Mouse (Mus musculus): ENCODE measurements at regions not wholly inside any gene's neighbourhood (a gene's known extent, or its start where the extent isn't known, plus 50 kb on each side); places are given as distances from the start of the nearest gene placed in this dataset.

DNA sequence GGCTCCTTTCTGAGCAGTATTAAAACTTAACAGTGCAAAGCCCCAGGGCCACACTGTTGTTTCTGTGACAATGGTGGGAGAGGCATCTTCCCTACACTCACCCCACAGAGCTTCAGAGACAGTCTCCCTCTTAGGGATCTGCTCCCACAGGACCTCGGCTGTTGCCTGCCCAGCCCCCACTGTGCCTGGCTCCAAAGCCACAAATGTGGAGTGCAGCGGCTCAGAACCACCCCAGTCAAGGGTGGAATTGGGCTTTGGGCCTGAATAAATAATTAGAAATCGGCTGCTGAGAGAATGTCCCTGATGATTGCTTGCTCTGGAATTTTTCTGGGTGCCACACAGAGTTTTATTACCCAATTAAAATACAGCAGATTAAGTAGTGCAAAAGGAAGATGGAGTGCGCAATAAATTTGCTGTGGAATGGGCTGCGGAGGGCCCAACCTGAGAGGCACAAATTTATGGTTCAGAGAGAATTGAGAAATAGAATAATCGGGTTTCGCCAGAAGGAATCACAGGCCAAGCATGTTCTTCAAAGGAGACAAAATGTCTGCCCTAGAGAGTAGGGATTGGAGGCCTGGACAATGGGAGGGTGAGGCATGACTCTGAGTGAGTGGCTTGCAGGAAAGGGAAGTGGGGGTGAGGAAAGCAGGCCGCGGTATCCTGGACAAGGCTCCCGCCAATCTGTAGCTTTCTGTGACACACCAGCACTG, 56.4 kb downstream of the Cd24a start:
- no peak for DNase-seq (ENCODE audit: low spot score)
- no peak overlapping the region for H3K9ac ChIP-seq (ENCODE audit: low read length)
- 72% methylated on average over 10 of the region's 10 CpGs for WGBS
- H3K27me3 ChIP-seq (ENCODE audit: control insufficient read depth, insufficient read depth, low read length), result no peaks in the 10 kb centered on the region
- H3K4me3 ChIP-seq (ENCODE audit: low read depth, low read length), result no peak overlapping the region
- no peak overlapping the region for H3K4me2 ChIP-seq (ENCODE audit: low read depth)
- ATAC-seq (ENCODE audit: insufficient read depth, low FRiP score, low TSS enrichment), result peak; percentile 60; the same call in 1 of the 2 replicates
- H3K4me1 ChIP-seq (ENCODE audit: control insufficient read depth, insufficient read depth, low read length), result no peaks in the 10 kb centered on the region
- no peak overlapping the region for H3K27ac ChIP-seq (ENCODE audit: low read depth, low read length)
- H3K9me3 ChIP-seq (ENCODE audit: control insufficient read depth, low read length), result no peaks in the 10 kb centered on the region
- H3K36me3 ChIP-seq (ENCODE audit: control insufficient read depth, insufficient read depth, low read length), result no peaks in the 10 kb centered on the region

DNA sequence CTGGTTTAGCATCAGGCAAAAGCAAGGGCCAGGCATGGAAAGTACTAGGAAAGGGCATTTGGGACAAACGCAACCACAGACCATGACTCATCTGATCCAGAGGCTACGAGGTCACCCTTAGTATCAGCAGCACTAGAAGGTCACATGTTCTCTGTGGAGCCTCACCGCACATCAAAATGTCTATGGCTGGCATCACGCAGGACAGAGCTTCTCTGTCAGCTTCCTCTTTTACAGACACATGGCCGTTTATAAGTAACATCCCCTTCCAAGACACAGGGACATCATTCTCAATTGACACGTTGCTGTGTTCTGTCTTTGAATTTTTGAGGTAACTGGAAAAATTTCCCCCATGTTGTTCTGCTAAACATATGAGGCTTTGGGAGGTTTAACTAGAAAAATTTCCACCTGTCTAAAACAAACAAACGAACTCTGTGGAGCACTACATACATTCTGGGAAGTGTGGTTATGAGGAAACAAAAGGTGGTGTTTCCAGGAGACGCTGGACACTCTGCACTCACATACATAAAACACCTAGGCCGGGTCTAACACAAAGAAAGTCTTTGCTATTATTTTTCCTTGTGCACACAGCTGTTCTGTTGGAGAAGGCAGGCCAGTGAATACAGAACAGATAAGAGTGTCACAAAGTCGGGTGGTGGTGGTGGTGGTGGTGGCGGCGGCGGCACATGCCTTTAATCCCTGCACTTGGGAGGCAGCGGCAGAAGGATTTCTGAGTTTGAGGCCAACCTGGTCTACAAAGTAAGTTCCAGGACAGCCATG, 63.3 kb downstream of the Cd24a start:
- Histone ChIP-seq H3K9ac (ENCODE audit: low read length) (no peak overlapping the region), H3K36me3 (ENCODE audit: control insufficient read depth, insufficient read depth, low read length) (no peaks in the 10 kb centered on the region), H3K27ac (ENCODE audit: low read depth, low read length) (no peak overlapping the region), H3K9me3 (ENCODE audit: control insufficient read depth, low read length) (no peaks in the 10 kb centered on the region), H3K4me1 (ENCODE audit: control insufficient read depth, insufficient read depth, low read length) (no peaks in the 10 kb centered on the region; the same call in 1 of the 2 replicates), H3K27me3 (ENCODE audit: control insufficient read depth, insufficient read depth, low read length) (no peaks in the 10 kb centered on the region), H3K4me3 (ENCODE audit: low read depth, low read length) (no peak overlapping the region), H3K4me2 (ENCODE audit: low read depth) (no peak overlapping the region)
- ATAC-seq (ENCODE audit: insufficient read depth, low FRiP score, low TSS enrichment) (no peak), DNase-seq (ENCODE audit: low spot score) (no peak)
- 79% methylated on average over 14 of the region's 14 CpGs for WGBS

DNA sequence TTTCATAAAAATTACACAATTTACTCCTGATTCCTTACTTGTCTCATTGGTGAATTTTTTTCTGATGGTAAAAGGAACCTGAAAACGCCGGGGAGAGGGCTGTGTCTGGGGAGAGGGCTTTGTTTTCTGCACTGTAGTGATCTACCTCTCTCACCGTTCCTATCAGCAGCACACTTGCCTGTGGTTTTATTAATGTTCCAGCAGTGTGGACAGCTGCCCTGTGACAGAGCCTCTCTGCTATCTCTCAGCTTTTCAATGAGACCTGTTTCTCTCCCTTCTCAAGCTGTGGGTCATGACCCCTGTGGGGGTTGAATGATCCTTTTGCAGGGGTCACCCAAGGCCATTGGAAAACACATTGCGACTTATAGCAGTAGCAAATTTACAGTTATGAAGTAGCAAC, 68.2 kb downstream of the Cd24a start:
- no peak for DNase-seq (ENCODE audit: low spot score)
- H3K4me1 ChIP-seq (ENCODE audit: control insufficient read depth, insufficient read depth, low read length), result no peaks in the 10 kb centered on the region; the same call in 1 of the 2 replicates
- H3K27ac ChIP-seq (ENCODE audit: low read depth, low read length), result no peak overlapping the region
- no peaks in the 10 kb centered on the region for H3K27me3 ChIP-seq (ENCODE audit: control insufficient read depth, insufficient read depth, low read length)
- H3K4me2 ChIP-seq (ENCODE audit: low read depth), result no peak overlapping the region
- 52% methylated on average over 4 of the region's 4 CpGs for WGBS
- H3K4me3 ChIP-seq (ENCODE audit: low read depth, low read length), result no peak overlapping the region
- H3K36me3 ChIP-seq (ENCODE audit: control insufficient read depth, insufficient read depth, low read length), result no peaks in the 10 kb centered on the region
- no peak for ATAC-seq (ENCODE audit: insufficient read depth, low FRiP score, low TSS enrichment)
- no peak overlapping the region for H3K9ac ChIP-seq (ENCODE audit: low read length)
- no peaks in the 10 kb centered on the region for H3K9me3 ChIP-seq (ENCODE audit: control insufficient read depth, low read length)

DNA sequence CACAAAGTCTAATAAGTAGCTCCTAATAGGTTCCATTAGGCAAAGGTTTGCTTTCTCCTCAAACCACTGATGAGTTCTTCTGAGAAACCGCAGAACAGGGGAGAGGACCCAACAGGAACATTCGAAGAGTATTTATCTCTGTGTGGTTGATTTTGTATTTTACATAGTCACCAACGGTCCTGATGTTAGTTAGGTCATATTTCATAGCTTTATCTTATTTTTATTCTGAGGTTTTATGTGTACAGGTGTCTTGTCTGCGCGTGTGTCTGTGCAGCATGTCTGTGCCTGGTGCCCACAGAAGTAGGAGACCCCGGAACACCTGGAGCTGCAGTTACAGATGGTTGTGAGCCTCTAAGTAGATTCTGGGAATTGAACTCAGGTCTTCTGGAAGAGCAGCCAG, 68.9 kb downstream of the Cd24a start:
- WGBS, result 94% methylated on average over 6 of the region's 6 CpGs

DNA sequence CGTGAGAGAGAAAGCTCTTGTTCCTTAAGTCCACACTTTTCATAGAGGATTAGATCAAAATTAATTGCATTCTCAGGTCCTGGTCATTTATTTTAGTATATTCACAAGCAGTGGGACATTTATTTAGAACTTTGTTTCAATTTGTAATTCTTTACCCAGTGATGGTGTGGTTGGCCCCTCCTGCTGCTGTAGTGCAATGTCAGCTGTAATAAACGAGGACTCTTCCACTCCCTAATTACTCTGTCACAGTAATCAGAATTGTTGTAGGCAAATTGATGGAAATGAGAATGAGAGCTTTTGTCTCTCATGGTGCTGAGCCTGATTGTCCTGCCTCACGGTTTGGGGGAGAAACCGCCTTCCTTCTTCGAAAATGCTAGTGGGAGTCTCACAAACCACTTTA, 70.1 kb downstream of the Cd24a start:
- WGBS, result 48% methylated on average over 5 of the region's 5 CpGs
- H3K4me3 ChIP-seq (ENCODE audit: low read depth, low read length), result no peak overlapping the region
- no peak for ATAC-seq (ENCODE audit: insufficient read depth, low FRiP score, low TSS enrichment)
- no peak overlapping the region for H3K27ac ChIP-seq (ENCODE audit: low read depth, low read length)
- H3K27me3 ChIP-seq (ENCODE audit: control insufficient read depth, insufficient read depth, low read length), result no peaks in the 10 kb centered on the region
- H3K36me3 ChIP-seq (ENCODE audit: control insufficient read depth, insufficient read depth, low read length), result no peaks in the 10 kb centered on the region
- H3K4me1 ChIP-seq (ENCODE audit: control insufficient read depth, insufficient read depth, low read length), result no peaks in the 10 kb centered on the region; the same call in 1 of the 2 replicates
- no peak overlapping the region for H3K4me2 ChIP-seq (ENCODE audit: low read depth)
- no peak overlapping the region for H3K9ac ChIP-seq (ENCODE audit: low read length)
- DNase-seq (ENCODE audit: low spot score), result no peak
- H3K9me3 ChIP-seq (ENCODE audit: control insufficient read depth, low read length), result no peaks in the 10 kb centered on the region

More for the DNA sequence above, 68.9 kb downstream of the Cd24a start:
- DNase-seq (ENCODE audit: low spot score) (no peak), ATAC-seq (ENCODE audit: insufficient read depth, low FRiP score, low TSS enrichment) (no peak)
- Histone ChIP-seq H3K9me3 (ENCODE audit: control insufficient read depth, low read length) (no peaks in the 10 kb centered on the region), H3K4me3 (ENCODE audit: low read depth, low read length) (no peak overlapping the region), H3K9ac (ENCODE audit: low read length) (no peak overlapping the region), H3K27ac (ENCODE audit: low read depth, low read length) (no peak overlapping the region), H3K4me1 (ENCODE audit: control insufficient read depth, insufficient read depth, low read length) (no peaks in the 10 kb centered on the region; the same call in 1 of the 2 replicates), H3K27me3 (ENCODE audit: control insufficient read depth, insufficient read depth, low read length) (no peaks in the 10 kb centered on the region), H3K4me2 (ENCODE audit: low read depth) (no peak overlapping the region), H3K36me3 (ENCODE audit: control insufficient read depth, insufficient read depth, low read length) (no peaks in the 10 kb centered on the region)

DNA sequence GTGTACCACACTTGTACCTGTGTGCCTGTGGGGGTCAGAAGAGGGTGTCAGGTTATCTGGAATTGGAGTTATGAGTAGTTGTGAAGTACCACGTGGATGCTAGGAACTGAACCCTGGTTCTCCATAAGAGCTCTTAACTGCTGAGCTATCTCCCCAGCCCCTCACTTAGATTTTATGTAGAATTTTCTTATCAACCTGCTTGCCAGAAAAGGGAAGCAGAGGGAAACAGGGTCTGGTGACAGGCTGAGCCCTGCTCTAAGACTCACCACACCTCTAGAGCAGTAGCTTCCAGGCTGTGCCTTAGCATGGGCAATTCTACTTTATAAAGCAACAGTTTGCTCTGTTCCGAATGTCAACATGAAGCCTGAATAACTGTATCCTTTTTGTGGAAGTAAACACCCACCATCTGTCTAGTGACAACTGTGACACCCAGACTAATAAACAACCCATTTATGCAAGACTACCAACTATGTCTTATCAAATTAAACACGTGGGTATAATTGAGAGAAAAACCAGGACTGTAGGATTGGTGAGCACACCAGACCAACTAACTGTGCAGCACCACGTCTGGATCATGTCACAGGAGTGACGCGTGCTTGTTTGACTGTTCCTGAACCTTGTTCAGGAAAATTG, 70.8 kb downstream of the Cd24a start:
- no peak for DNase-seq (ENCODE audit: low spot score)

DNA sequence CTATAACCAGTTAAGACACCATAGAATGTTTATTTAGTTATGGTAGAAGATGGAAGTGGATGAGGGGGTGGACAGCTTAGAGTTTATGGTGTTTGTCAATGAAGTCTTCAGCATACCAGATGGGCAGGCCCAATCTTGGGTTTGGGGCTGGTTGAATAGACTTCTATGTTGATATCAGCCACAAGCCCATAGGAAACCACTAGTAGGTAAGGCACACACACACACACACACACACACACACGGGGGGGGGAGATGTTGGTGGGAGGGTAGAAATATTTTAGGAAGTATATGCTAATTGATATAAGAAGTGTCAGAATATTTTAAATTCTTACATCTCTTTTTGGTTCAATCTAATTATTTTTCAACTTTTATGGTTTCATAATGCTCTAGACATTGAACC, 72.4 kb downstream of the Cd24a start:
- DNase-seq (ENCODE audit: low spot score), result no peak
- Histone ChIP-seq H3K27ac (ENCODE audit: low read depth, low read length) (no peak overlapping the region), H3K9me3 (ENCODE audit: control insufficient read depth, low read length) (no peaks in the 10 kb centered on the region), H3K4me2 (ENCODE audit: low read depth) (no peak overlapping the region), H3K27me3 (ENCODE audit: control insufficient read depth, insufficient read depth, low read length) (no peaks in the 10 kb centered on the region), H3K4me1 (ENCODE audit: control insufficient read depth, insufficient read depth, low read length) (no peaks in the 10 kb centered on the region; the same call in 1 of the 2 replicates), H3K9ac (ENCODE audit: low read length) (no peak overlapping the region), H3K4me3 (ENCODE audit: low read depth, low read length) (no peak overlapping the region), H3K36me3 (ENCODE audit: control insufficient read depth, insufficient read depth, low read length) (no peaks in the 10 kb centered on the region)
- 87% methylated on average over 1 of the region's 1 CpGs for WGBS
- no peak for ATAC-seq (ENCODE audit: insufficient read depth, low FRiP score, low TSS enrichment)

More for the DNA sequence above, 70.8 kb downstream of the Cd24a start:
- no peak for ATAC-seq (ENCODE audit: insufficient read depth, low FRiP score, low TSS enrichment)
- H3K27ac ChIP-seq (ENCODE audit: low read depth, low read length), result no peak overlapping the region
- H3K4me2 ChIP-seq (ENCODE audit: low read depth), result no peak overlapping the region
- 86% methylated on average over 6 of the region's 6 CpGs for WGBS
- H3K36me3 ChIP-seq (ENCODE audit: control insufficient read depth, insufficient read depth, low read length), result no peaks in the 10 kb centered on the region
- no peak overlapping the region for H3K4me3 ChIP-seq (ENCODE audit: low read depth, low read length)
- no peaks in the 10 kb centered on the region for H3K27me3 ChIP-seq (ENCODE audit: control insufficient read depth, insufficient read depth, low read length)
- H3K4me1 ChIP-seq (ENCODE audit: control insufficient read depth, insufficient read depth, low read length), result no peaks in the 10 kb centered on the region; the same call in 1 of the 2 replicates
- no peaks in the 10 kb centered on the region for H3K9me3 ChIP-seq (ENCODE audit: control insufficient read depth, low read length)
- no peak overlapping the region for H3K9ac ChIP-seq (ENCODE audit: low read length)

DNA sequence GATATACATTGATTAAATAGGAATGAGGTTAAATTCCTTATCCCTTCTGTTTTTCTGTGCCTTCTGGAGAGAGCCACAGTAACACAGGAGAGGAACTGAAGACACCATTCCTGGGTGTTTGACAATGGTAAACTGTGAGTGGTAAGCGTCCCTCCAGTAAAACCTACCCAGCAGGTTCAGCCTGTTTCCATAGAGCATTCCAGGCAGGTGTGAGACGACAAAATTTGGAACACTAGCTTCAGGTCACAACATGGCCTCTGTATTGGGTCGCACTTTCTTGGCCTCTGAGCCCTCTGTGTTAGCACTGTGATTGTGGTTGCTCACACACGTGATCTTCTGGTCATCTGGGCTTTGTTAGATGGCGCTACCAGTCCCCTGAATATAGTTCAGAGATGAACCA, 73.4 kb downstream of the Cd24a start:
- ATAC-seq (ENCODE audit: insufficient read depth, low FRiP score, low TSS enrichment) (no peak), DNase-seq (ENCODE audit: low spot score) (no peak)
- Histone ChIP-seq H3K4me3 (ENCODE audit: low read depth, low read length) (no peak overlapping the region), H3K27me3 (ENCODE audit: control insufficient read depth, insufficient read depth, low read length) (no peaks in the 10 kb centered on the region), H3K36me3 (ENCODE audit: control insufficient read depth, insufficient read depth, low read length) (no peaks in the 10 kb centered on the region), H3K4me2 (ENCODE audit: low read depth) (no peak overlapping the region), H3K4me1 (ENCODE audit: control insufficient read depth, insufficient read depth, low read length) (no peaks in the 10 kb centered on the region; the same call in 1 of the 2 replicates), H3K9me3 (ENCODE audit: control insufficient read depth, low read length) (no peaks in the 10 kb centered on the region), H3K27ac (ENCODE audit: low read depth, low read length) (no peak overlapping the region), H3K9ac (ENCODE audit: low read length) (no peak overlapping the region)
- WGBS, result 78% methylated on average over 5 of the region's 5 CpGs

All from neural tube, embryonic 11.5 days (tissue).